Mouse (Mus musculus) urinary bladder, postnatal 4 days (tissue): Measurements from ENCODE around the gene Prm1.
"Not testable (repeated sequence)": the region's sequence is repeated elsewhere in the genome, so short reads cannot be mapped to it uniquely, and the experiment has no call there.

Source experiments
- DNase-seq, 2 experiments: peaks; one replicate each; pipeline ENCODE4 v3.0.0; 2021 to 2022; ENCODE audit warnings: low spot score in 2 of 2

Gene Prm1

GRCm38 (mm10) chr16:10824536-10824935, 18.9 kb upstream of the Prm1 start:
- no peak for DNase-seq

- DNase-seq: no peak
Observed at GRCm38 (mm10) chr16:10821387-10821786, 15.7 kb upstream of the Prm1 start.

DNA sequence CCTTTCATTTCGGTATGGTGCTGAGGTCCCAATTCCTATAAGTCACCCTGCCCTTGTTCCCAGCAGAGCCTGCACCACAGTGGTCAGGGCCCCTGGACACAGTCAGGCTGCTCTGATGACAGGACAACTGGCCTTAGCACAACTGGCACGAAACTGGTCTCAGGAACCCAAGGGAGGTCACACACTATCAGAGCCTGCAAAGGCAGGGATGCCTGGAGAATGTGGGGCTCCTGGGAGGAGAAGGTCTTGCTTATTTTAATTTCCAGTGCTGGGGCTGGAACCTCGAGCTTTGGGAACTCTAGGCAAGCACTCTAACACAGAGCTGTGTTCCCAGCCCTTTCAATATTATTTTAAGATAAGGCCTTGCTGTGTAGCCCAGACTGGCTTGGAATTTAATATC, 14.3 kb upstream of the Prm1 start:
- no peak for DNase-seq

- DNase-seq: no peak
Observed at GRCm38 (mm10) chr16:10818579-10819135, 13.0 kb upstream of the Prm1 start.

GRCm38 (mm10) chr16:10814864-10815263, 9.2 kb upstream of the Prm1 start:
- DNase-seq: no peak

- DNase-seq: no peak
Observed at GRCm38 (mm10) chr16:10813726-10814125, 8.1 kb upstream of the Prm1 start.

GRCm38 (mm10) chr16:10812865-10813371, 7.3 kb upstream of the Prm1 start, which contains the start of gene Gm11172:
TSS of gene Gm11172 (plus strand) at chr16:10812915.
- no peak for DNase-seq

GRCm38 (mm10) chr16:10810376-10810775, 4.7 kb upstream of the Prm1 start:
- DNase-seq: no peak

- DNase-seq: not testable (repeated sequence)
Observed at GRCm38 (mm10) chr16:10802420-10802819, 3.2 kb downstream of the Prm1 start.

DNA sequence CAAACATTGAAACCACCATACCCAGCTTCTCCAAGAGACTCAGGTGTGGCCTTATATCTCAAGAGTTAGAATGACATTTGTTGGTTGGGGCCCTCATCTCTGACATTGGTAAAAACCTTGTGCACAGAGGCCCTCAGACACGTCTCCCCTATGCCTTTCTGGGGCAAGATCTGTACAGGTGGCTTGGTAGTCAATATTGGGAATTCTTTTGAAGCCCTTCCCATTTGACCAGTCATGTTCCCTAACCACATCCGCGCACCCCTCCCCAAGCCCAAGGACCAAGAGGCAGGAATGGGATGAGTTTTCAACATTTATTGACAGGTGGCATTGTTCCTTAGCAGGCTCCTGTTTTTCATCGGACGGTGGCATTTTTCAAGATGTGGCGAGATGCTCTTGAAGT, 9.6 kb downstream of the Prm1 start, which contains the start of gene Prm2:
Gene Prm2, minus strand, starts transcription at position 101 of the 400 bp plus-strand sequence.
- no peak for DNase-seq

GRCm38 (mm10) chr16:10790702-10791101, 14.9 kb downstream of the Prm1 start, which contains the start of gene Prm3:
TSS of gene Prm3 (minus strand) at chr16:10790914.
- DNase-seq: no peak

- no peak for DNase-seq
Observed at GRCm38 (mm10) chr16:10788866-10789265, 16.8 kb downstream of the Prm1 start.

- no peak for DNase-seq
Observed at GRCm38 (mm10) chr16:10788271-10788670, 17.4 kb downstream of the Prm1 start, which contains the start of gene Tnp2. TSS of gene Tnp2 (minus strand) at chr16:10788660.

- no peak for DNase-seq
Observed at GRCm38 (mm10) chr16:10787548-10788058, 18.0 kb downstream of the Prm1 start.

DNA sequence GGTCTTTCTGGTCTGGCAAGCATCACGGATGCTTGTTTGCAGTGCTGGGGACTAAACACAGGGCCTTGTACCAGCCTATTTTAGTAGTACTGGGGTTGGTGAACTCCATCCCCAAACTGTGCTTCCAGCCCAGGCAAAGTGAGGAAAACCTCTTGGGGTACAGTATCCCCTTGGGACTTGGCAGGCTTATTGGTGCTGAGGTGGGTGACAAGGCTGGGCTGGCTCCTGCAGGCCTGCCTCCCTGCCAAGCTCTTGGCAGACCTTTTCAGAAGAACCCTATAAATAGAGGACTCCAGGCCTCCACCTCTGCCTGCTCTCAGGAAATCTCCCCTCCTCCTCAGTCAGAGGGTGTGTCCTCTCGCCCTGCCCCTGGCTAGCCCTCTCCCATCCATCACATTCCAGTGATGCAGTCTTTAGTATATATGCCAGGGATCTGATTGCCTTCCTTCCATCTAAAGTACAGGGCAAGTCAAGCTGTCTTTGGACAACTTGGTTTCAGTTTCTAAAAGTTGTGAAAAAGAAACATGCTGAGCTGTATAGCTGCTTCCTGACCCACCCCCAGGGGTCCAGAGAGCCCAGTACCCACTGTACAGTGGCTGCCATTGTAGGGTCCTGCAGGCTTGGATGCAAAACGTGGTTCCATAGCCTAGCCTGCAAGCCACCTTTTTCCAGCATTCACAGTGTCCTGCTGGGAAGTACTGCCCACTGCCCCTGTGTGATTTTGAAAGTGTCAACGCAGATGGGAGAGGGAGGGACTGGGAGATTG, 18.7 kb downstream of the Prm1 start:
- no peak for DNase-seq

DNA sequence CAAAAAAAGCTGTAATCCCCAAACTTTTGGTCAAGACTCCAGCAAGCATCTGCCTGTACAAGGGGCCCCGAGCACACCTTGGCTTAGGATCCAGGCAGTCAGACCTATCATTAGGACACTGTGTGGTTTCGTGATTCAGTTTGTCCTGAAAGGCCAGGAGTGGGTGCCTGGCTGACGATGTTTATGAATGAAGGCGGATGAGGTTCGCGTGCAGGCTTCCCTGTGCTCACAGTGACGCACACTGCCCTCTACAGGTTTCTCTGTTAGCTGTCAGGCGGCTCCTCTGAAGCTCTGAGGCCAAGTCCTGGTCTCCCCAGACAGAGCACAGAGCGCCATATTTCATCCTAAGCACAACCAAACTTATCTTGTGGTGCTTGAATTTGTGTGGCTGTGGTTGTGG, 19.4 kb downstream of the Prm1 start:
- DNase-seq: peak; percentile 78 to 81

GRCm38 (mm10) chr16:10785371-10786231, 20.0 kb downstream of the Prm1 start, which contains the start of gene Socs1:
TSS of gene Socs1 (minus strand) at chr16:10785536.
- DNase-seq: peak; percentile 90 to 92

- peak; percentile 95 to 96 for DNase-seq
Observed at GRCm38 (mm10) chr16:10784793-10785370, 20.8 kb downstream of the Prm1 start.

- peak in 1 of 2 experiments; percentile 52 for DNase-seq
Observed at GRCm38 (mm10) chr16:10783883-10784792, 21.5 kb downstream of the Prm1 start.

GRCm38 (mm10) chr16:10783451-10783850, 22.2 kb downstream of the Prm1 start:
- DNase-seq: no peak
